ENCODE assay signal across 8 mouse cellular contexts in the genomic region with DNA sequence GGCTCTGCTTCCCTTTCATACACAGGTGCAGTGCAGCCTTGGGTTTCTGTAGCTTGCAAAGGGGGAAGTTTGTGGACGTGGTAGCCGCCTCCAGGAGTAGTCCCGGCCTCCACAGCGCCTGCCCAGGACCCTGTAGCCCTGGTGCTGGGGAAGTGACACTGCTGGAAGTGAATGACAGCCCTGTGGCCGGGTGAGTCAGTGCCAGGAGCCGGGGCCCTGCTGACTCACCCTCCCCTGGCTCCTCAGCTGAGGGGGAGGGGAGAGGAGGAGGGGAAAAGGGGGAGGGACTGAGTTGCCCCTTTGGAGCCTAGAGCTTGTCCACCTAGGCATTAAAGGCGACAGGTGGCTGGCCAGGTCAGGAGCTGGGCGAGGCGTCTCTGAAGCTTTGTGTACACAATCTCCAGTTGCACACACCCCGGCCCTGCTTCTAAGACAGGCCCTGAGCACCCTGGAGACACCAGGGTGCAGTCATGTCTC. TPM values are rescaled to one million over a fixed set of nuclear protein-coding genes. Genes with fewer than 3 reads are reported as not detected.
DNase-seq lines count a peak whose midpoint lies in the region; ATAC-seq and TF ChIP-seq lines count a peak whose summit lies in the region.

No protein-coding gene starts in this region.

- no peak overlapping the region for H3K4me3 ChIP-seq in C2C12 (ENCODE audit: insufficient read depth, poor library complexity, severe bottlenecking)
- no peak overlapping the region for H3K4me3 ChIP-seq in embryonic facial prominence, embryonic 11.5 days (ENCODE audit: low read depth, low read length)
- H3K4me3 ChIP-seq in heart, embryonic 15.5 days: no peak overlapping the region
- no peak overlapping the region for H3K4me3 ChIP-seq in limb, embryonic 15.5 days
- H3K4me3 ChIP-seq in midbrain, embryonic 13.5 days (replicated peaks): no peak overlapping the region

- H3K4me2 ChIP-seq in embryonic facial prominence, embryonic 11.5 days (ENCODE audit: low read depth, low read length): no peak overlapping the region
- H3K4me2 ChIP-seq in heart, embryonic 15.5 days: no peak overlapping the region
- H3K4me2 ChIP-seq in limb, embryonic 15.5 days: no peak overlapping the region
- no peak overlapping the region for H3K4me2 ChIP-seq in midbrain, embryonic 13.5 days (replicated peaks)

- H3K79me2 ChIP-seq in C2C12 (ENCODE audit: control insufficient read depth, insufficient read depth): peaks cover 96% of the 10 kb centered on the region

- H3K36me3 ChIP-seq in C2C12 (ENCODE audit: control insufficient read depth, insufficient read depth): peaks cover 67% of the 10 kb centered on the region
- no peaks in the 10 kb centered on the region; the same call in 1 of the 2 replicates for H3K36me3 ChIP-seq in embryonic facial prominence, embryonic 11.5 days (replicated peaks; ENCODE audit: control insufficient read depth, insufficient read depth, low read depth, low read length)
- H3K36me3 ChIP-seq in heart, embryonic 15.5 days: peaks cover 12% of the 10 kb centered on the region; the same call in 1 of the 2 replicates
- H3K36me3 ChIP-seq in limb, embryonic 15.5 days: peaks cover 20% of the 10 kb centered on the region
- peaks cover 21% of the 10 kb centered on the region for H3K36me3 ChIP-seq in midbrain, embryonic 13.5 days

- WGBS in embryonic facial prominence, embryonic 11.5 days: 5% methylated on average over 10 of the region's 10 CpGs
- WGBS in heart, embryonic 15.5 days: 21% methylated on average over 10 of the region's 10 CpGs
- WGBS in limb, embryonic 15.5 days: 18% methylated on average over 10 of the region's 10 CpGs
- WGBS in midbrain, embryonic 13.5 days: 13% methylated on average over 10 of the region's 10 CpGs

- H3K9me3 ChIP-seq in embryonic facial prominence, embryonic 11.5 days (replicated peaks; ENCODE audit: control insufficient read depth, low read length): no peaks in the 10 kb centered on the region
- H3K9me3 ChIP-seq in heart, embryonic 15.5 days (replicated peaks): no peaks in the 10 kb centered on the region
- H3K9me3 ChIP-seq in limb, embryonic 15.5 days: no peaks in the 10 kb centered on the region
- H3K9me3 ChIP-seq in midbrain, embryonic 13.5 days: no peaks in the 10 kb centered on the region

- H3K79me3 ChIP-seq in C2C12 (ENCODE audit: low read depth): peaks cover 52% of the 10 kb centered on the region

- peak; percentile 36 for ATAC-seq in embryonic facial prominence, embryonic 11.5 days (replicated peaks; ENCODE audit: insufficient number of reproducible peaks, low FRiP score, low TSS enrichment, low read depth)
- peak; percentile 70; the same call in 1 of the 2 replicates for ATAC-seq in heart, embryonic 15.5 days (replicated peaks; ENCODE audit: insufficient number of reproducible peaks, insufficient read depth, low FRiP score, low read depth)
- peak; percentile 62; the same call in 1 of the 2 replicates for ATAC-seq in limb, embryonic 15.5 days (ENCODE audit: insufficient number of reproducible peaks, low FRiP score, low TSS enrichment, low read depth)
- 0 out of 2 replicates have a peak, but pooled peaks have one; percentile 38 for ATAC-seq in midbrain, embryonic 13.5 days

- no peak for TF ChIP-seq CTCF in C2C12 (IDR thresholded peaks at IDR 0.05; ENCODE audit: control insufficient read depth, insufficient read depth, insufficient read length)

- peak overlapping the region; percentile 37; the same call in 1 of the 2 replicates for H3K9ac ChIP-seq in embryonic facial prominence, embryonic 11.5 days (replicated peaks; ENCODE audit: low read length)
- H3K9ac ChIP-seq in heart, embryonic 15.5 days: no peak overlapping the region
- H3K9ac ChIP-seq in limb, embryonic 15.5 days: no peak overlapping the region
- peak overlapping the region; percentile 53 for H3K9ac ChIP-seq in midbrain, embryonic 13.5 days (replicated peaks)

- no peaks in the 10 kb centered on the region for H3K27me3 ChIP-seq in C2C12 (ENCODE audit: control insufficient read depth, insufficient read depth, insufficient read length)
- H3K27me3 ChIP-seq in embryonic facial prominence, embryonic 11.5 days (ENCODE audit: control insufficient read depth, insufficient read depth, low read length): no peaks in the 10 kb centered on the region
- no peaks in the 10 kb centered on the region for H3K27me3 ChIP-seq in heart, embryonic 15.5 days
- H3K27me3 ChIP-seq in limb, embryonic 15.5 days: no peaks in the 10 kb centered on the region
- no peaks in the 10 kb centered on the region for H3K27me3 ChIP-seq in midbrain, embryonic 13.5 days

- no peak overlapping the region for H3ac ChIP-seq in C2C12 (ENCODE audit: control insufficient read depth, insufficient read length, low read depth)

- peaks cover 8% of the 10 kb centered on the region for H3K4me1 ChIP-seq in embryonic facial prominence, embryonic 11.5 days (ENCODE audit: control insufficient read depth, insufficient read depth, low read length)
- H3K4me1 ChIP-seq in heart, embryonic 15.5 days (replicated peaks): peaks cover 14% of the 10 kb centered on the region
- H3K4me1 ChIP-seq in limb, embryonic 15.5 days: peaks cover 18% of the 10 kb centered on the region
- peaks cover 60% of the 10 kb centered on the region for H3K4me1 ChIP-seq in midbrain, embryonic 13.5 days (replicated peaks)

- DNase-seq in MEL-GATA-1-ER (ENCODE audit: extremely low read depth, low read depth): peak; percentile 66
- DNase-seq in embryonic facial prominence, embryonic 11.5 days (ENCODE audit: low spot score): peak; percentile 51
- peak; percentile 20 to 30 for DNase-seq in thymus, adult 18-20 months
- no peak for DNase-seq in T-cell, adult 2 months (ENCODE audit: low spot score)

- peak overlapping the region; percentile 71 for H3K27ac ChIP-seq in embryonic facial prominence, embryonic 11.5 days (replicated peaks; ENCODE audit: low read depth, low read length)
- H3K27ac ChIP-seq in heart, embryonic 15.5 days: peak overlapping the region; percentile 19; the same call in 1 of the 2 replicates
- peak overlapping the region; percentile 17; the same call in 1 of the 2 replicates for H3K27ac ChIP-seq in limb, embryonic 15.5 days
- H3K27ac ChIP-seq in midbrain, embryonic 13.5 days: peak overlapping the region; percentile 85

TF ChIP-seq in C2C12, 6 proteins besides CTCF, POLR2A, EP300 and RAD21:
- TF ChIP-seq CEBPB (IDR thresholded peaks at IDR 0.05; ENCODE audit: low read depth) (no peak), FOSL1 (IDR thresholded peaks at IDR 0.05; ENCODE audit: insufficient read depth, low read length, poor library complexity, severe bottlenecking) (peak; percentile 90), USF1 (IDR thresholded peaks at IDR 0.05; ENCODE audit: low read depth) (no peak), MAX (IDR thresholded peaks at IDR 0.05) (no peak), MYOG (IDR thresholded peaks at IDR 0.05; ENCODE audit: control insufficient read depth, extremely low read depth, insufficient read length) (no peak), MYOD1 (IDR thresholded peaks at IDR 0.05; ENCODE audit: control insufficient read depth, insufficient read length, low read depth) (peak; percentile 25)
TF ChIP-seq in C2C12: peak in this region for 2.

RNA-seq across cellular contexts. Expression of a gene that starts 29.0 kb away (rescaled TPM):
- 97.0 TPM for polyA plus RNA-seq in C2C12 (2012; fragmentation: generic; extraction: Trizol)
- polyA plus RNA-seq in embryonic facial prominence, embryonic 11.5 days (2014; fragmentation: Nextera tagmentation; extraction: Ambion mirVana): 35.3 and 40.6 TPM in 2 replicates
- polyA plus RNA-seq in heart, embryonic 15.5 days (2015; fragmentation: Nextera tagmentation; extraction: Ambion mirVana): 72.5 and 74.9 TPM in 2 replicates
- 44.5 and 46.8 TPM in 2 replicates for polyA plus RNA-seq in limb, embryonic 15.5 days (2015; fragmentation: Nextera tagmentation; extraction: Ambion mirVana)
- 84.4 and 89.8 TPM in 2 replicates for polyA plus RNA-seq in midbrain, embryonic 13.5 days (2015; fragmentation: Nextera tagmentation; extraction: Ambion mirVana)

Comparison
In these comparisons a context has a peak if more than half of its experiments do, and no peak if none do; other contexts are left out.
1. H3K27ac ChIP-seq: peak in every context shown above with its lines; median percentile 85 in midbrain, embryonic 13.5 days; 71 in embryonic facial prominence, embryonic 11.5 days; 19 in heart, embryonic 15.5 days; 17 in limb, embryonic 15.5 days.
2. H3K9ac ChIP-seq: peak in embryonic facial prominence, embryonic 11.5 days (single experiment) and midbrain, embryonic 13.5 days (single experiment); none in heart, embryonic 15.5 days (single experiment) and limb, embryonic 15.5 days (single experiment).
3. Peak in every context shown above with its lines, with median percentiles within 50 percentile points of each other: ATAC-seq.